Mouse (Mus musculus) bone marrow macrophage, adult 2 months (primary cell): Measurements from ENCODE around the gene Nup107. TPM values are rescaled to one million over a fixed set of nuclear protein-coding genes. Genes with fewer than 3 reads are reported as not detected.

Experiments
- H3K27ac ChIP-seq: 2 replicates; pipeline ENCODE4 v1.5.1; 2012; ENCODE audit warnings: low read depth, low read length; ENCODE audit not compliant: insufficient read depth
- H3K4me1 ChIP-seq: 2 replicates; pipeline ENCODE4 v1.6.1; 2012; ENCODE audit warnings: low read length; ENCODE audit not compliant: control insufficient read depth, insufficient read depth
- H3K4me3 ChIP-seq: 2 replicates; pipeline ENCODE4 v1.5.1; 2012; ENCODE audit warnings: mild to moderate bottlenecking, low read length, moderate library complexity; ENCODE audit not compliant: insufficient read depth
- CTCF ChIP-seq: IDR thresholded peaks from 2 replicates; pipeline ENCODE4 v1.5.1; 2012; ENCODE audit warnings: low read depth, mild to moderate bottlenecking, low read length, moderate library complexity
- POLR2A ChIP-seq: IDR thresholded peaks from 2 replicates; pipeline ENCODE4 v1.6.1; 2012; ENCODE audit warnings: mild to moderate bottlenecking, low read depth, low read length, borderline replicate concordance
- polyA plus RNA-seq: library from polyadenylated mRNA; stranded (reverse); fragments of >200 nt; gene quantifications from 2 replicates; pipeline ENCODE4 v1.2.4, GENCODE M21; 2012; ENCODE audit not compliant: missing spikeins, insufficient read depth, insufficient read length

Gene Nup107
- polyA plus RNA-seq, 1 experiment: 18.9 TPM

GRCm38 (mm10) chr10:117753711-117754608 lies 38.5 kb downstream of the Nup107 start:
- no peak for TF ChIP-seq POLR2A
- TF ChIP-seq CTCF: no peak
- H3K27ac ChIP-seq: peak overlapping the region; percentile 71; the same call in 1 of the 2 replicates
- no peak overlapping the region for H3K4me3 ChIP-seq
- peaks cover 14% of the 10 kb centered on the region for H3K4me1 ChIP-seq

- no peak overlapping the region for H3K4me3 ChIP-seq
- peaks cover 14% of the 10 kb centered on the region for H3K4me1 ChIP-seq
- TF ChIP-seq CTCF (no peak), POLR2A (no peak)
Observed at GRCm38 (mm10) chr10:117752851-117753647, 39.5 kb downstream of the Nup107 start.

GRCm38 (mm10) chr10:117752304-117752821 lies 40.1 kb downstream of the Nup107 start:
- Histone ChIP-seq H3K4me1 (peaks cover 14% of the 10 kb centered on the region), H3K4me3 (no peak overlapping the region), H3K27ac (no peak overlapping the region)
- TF ChIP-seq POLR2A (no peak), CTCF (no peak)

More at GRCm38 (mm10) chr10:117752851-117753647, 39.5 kb downstream of the Nup107 start:
- H3K27ac ChIP-seq: no peak overlapping the region

- Histone ChIP-seq H3K27ac (no peak overlapping the region), H3K4me1 (peaks cover 18% of the 10 kb centered on the region), H3K4me3 (no peak overlapping the region)
- TF ChIP-seq POLR2A: no peak
- no peak for TF ChIP-seq CTCF
Observed at GRCm38 (mm10) chr10:117751744-117752143, 40.8 kb downstream of the Nup107 start.

GRCm38 (mm10) chr10:117751282-117751610 lies 41.3 kb downstream of the Nup107 start:
- no peak overlapping the region for H3K27ac ChIP-seq
- TF ChIP-seq CTCF (no peak), POLR2A (no peak)
- H3K4me1 ChIP-seq: peaks cover 18% of the 10 kb centered on the region
- no peak overlapping the region for H3K4me3 ChIP-seq

GRCm38 (mm10) chr10:117750529-117751281 lies 41.8 kb downstream of the Nup107 start:
- H3K27ac ChIP-seq: no peak overlapping the region
- peaks cover 14% of the 10 kb centered on the region for H3K4me1 ChIP-seq
- H3K4me3 ChIP-seq: no peak overlapping the region
- TF ChIP-seq CTCF (no peak), POLR2A (no peak)

GRCm38 (mm10) chr10:117749787-117750343 lies 42.6 kb downstream of the Nup107 start:
- no peak for TF ChIP-seq POLR2A
- no peak for TF ChIP-seq CTCF
- Histone ChIP-seq H3K27ac (no peak overlapping the region), H3K4me1 (peaks cover 8% of the 10 kb centered on the region), H3K4me3 (no peak overlapping the region)

GRCm38 (mm10) chr10:117749050-117749686 lies 43.3 kb downstream of the Nup107 start:
- TF ChIP-seq POLR2A (no peak), CTCF (no peak)
- H3K27ac ChIP-seq: no peak overlapping the region
- H3K4me3 ChIP-seq: no peak overlapping the region
- peaks cover 6% of the 10 kb centered on the region; the same call in 1 of the 2 replicates for H3K4me1 ChIP-seq
